Mouse (Mus musculus): ENCODE measurements around the gene Gm15140. TPM values are rescaled to one million over a fixed set of nuclear protein-coding genes. Genes with fewer than 3 reads are reported as not detected.
"Not testable (repeated sequence)": the region's sequence is repeated elsewhere in the genome, so short reads cannot be mapped to it uniquely, and the experiment has no call there.

Gm15140 gene
- not detected for total RNA-seq (2021)

- not testable (repeated sequence) for DNase-seq
These were observed at the start of gene Gm15140 for GRCm38 (mm10) chrX:154120585-154120984. Gene Gm15140, minus strand, starts transcription at chrX:154120685.

Other genes with a start within 250 kb of the Gm15140 start
- gene Samt1, start 108.0 kb downstream of the Gm15140 start, total RNA-seq (2021), result not detected
- gene 4921511M17Rik, start 86.9 kb downstream of the Gm15140 start, total RNA-seq (2021), result not detected
- not detected for gene Gm10057, start 65.6 kb downstream of the Gm15140 start, total RNA-seq (2021)
- gene 4930524N10Rik, start 222.7 kb upstream of the Gm15140 start, total RNA-seq (2021), result not detected

All from layer of hippocampus, postnatal 36 days (tissue).